Mouse (Mus musculus) forebrain, postnatal 0 days (tissue): Measurements from ENCODE around the gene Slc25a29. TPM values are rescaled to one million over a fixed set of nuclear protein-coding genes. Genes with fewer than 3 reads are reported as not detected.
"Not testable (repeated sequence)": the region's sequence is repeated elsewhere in the genome, so short reads cannot be mapped to it uniquely, and the experiment has no call there.

Experiments used
- ATAC-seq: fragments of 200-750 bp; cut with Nextera tagmentation; 2 replicates; pipeline ENCODE4 v1.8.0; 2017; ENCODE audit warnings: mild to moderate bottlenecking, moderate library complexity
- DNase-seq: peaks from one replicate; pipeline ENCODE4 v3.0.0-alpha.2; 2015
- H3K27ac ChIP-seq: fragments of 300-500 bp; sonication (generic); 2 replicates; pipeline ENCODE4 v1.5.1; 2014; ENCODE audit warnings: low read depth, mild to moderate bottlenecking, antibody characterized with exemption, low read length, moderate library complexity, mixed read lengths
- H3K27me3 ChIP-seq: fragments of 300-500 bp; sonication (generic); 2 replicates; pipeline ENCODE4 v1.6.1; 2014; ENCODE audit warnings: mild to moderate bottlenecking, low read length, mixed read lengths; ENCODE audit not compliant: insufficient read depth
- H3K36me3 ChIP-seq: fragments of 300-500 bp; sonication (generic); 2 replicates; pipeline ENCODE4 v1.6.1; 2014; ENCODE audit warnings: mild to moderate bottlenecking, moderate library complexity; ENCODE audit not compliant: insufficient read depth
- H3K4me1 ChIP-seq: fragments of 300-500 bp; sonication (generic); 2 replicates; pipeline ENCODE4 v1.6.1; 2014; ENCODE audit warnings: antibody characterized with exemption; ENCODE audit not compliant: insufficient read depth
- H3K4me2 ChIP-seq: fragments of 300-500 bp; sonication (generic); 2 replicates; pipeline ENCODE4 v1.6.1; 2014; ENCODE audit warnings: low read depth, mild to moderate bottlenecking, moderate library complexity
- H3K4me3 ChIP-seq: fragments of 300-500 bp; sonication (generic); 2 replicates; pipeline ENCODE4 v1.5.1; 2014; ENCODE audit warnings: low read depth, low read length, mixed read lengths
- H3K9ac ChIP-seq: fragments of 300-500 bp; sonication (generic); 2 replicates; pipeline ENCODE4 v1.6.1; 2014; ENCODE audit warnings: mild to moderate bottlenecking
- H3K9me3 ChIP-seq: fragments of 300-500 bp; sonication (generic); 2 replicates; pipeline ENCODE4 v1.6.1; 2016; ENCODE audit warnings: low read length
- CTCF ChIP-seq: sonication (generic); IDR thresholded peaks from 2 replicates; pipeline ENCODE4 v1.5.1; 2016; ENCODE audit warnings: antibody characterized with exemption, control low read depth, low read depth
- WGBS: fragments of 180-500 bp; shearing (Covaris S2); extraction: QIAGEN DNeasy Blood & Tissue Kit; methylation state at CpG from one replicate; pipeline ENCODE4 v1.1.7; 2014; 5-methylcytosine and 5-hydroxymethylcytosine counted together
- polyA plus RNA-seq: library from polyadenylated mRNA; unstranded; fragments of >200 nt; fragmentation: Nextera tagmentation; extraction: Ambion mirVana; gene quantifications from 2 replicates; pipeline ENCODE4 v1.2.1, GENCODE M21; 2015
- total RNA-seq: library from RNA; depleted of rRNA; stranded (reverse); fragments of >200 nt; gene quantifications from 2 replicates; pipeline ENCODE4 v1.2.3, GENCODE M21; 2014

Slc25a29 gene
- total and polyA plus RNA-seq, 2 experiments from 2014 or later = 17.4 to 21.4 TPM

DNA sequence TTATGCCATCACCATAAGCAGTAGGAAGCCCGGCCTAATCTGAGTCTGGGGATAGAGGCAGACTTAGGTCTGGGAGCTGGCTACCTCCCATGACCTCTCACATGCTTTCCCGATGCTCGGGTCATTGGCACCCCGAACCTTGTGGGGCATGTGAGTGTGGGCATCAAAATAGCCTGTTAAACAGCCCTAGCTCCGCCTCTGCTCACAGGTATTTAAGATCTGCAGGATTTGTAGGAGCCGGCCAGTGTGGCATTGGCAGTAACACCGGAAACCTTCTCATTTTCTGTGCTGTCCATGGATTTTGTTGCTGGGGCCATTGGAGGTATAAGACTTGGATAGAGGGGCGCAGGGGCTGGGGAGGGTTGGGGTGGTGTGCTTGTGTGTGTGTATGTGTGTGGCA is 15.2 kb upstream of the Slc25a29 start:
- H3K36me3 ChIP-seq = no peaks in the 10 kb centered on the region
- no peaks in the 10 kb centered on the region for H3K4me1 ChIP-seq
- H3K27ac ChIP-seq = no peak overlapping the region
- DNase-seq = no peak
- WGBS = 84% methylated on average over 8 of the region's 8 CpGs
- no peak for TF ChIP-seq CTCF
- no peak overlapping the region for H3K4me2 ChIP-seq
- H3K9me3 ChIP-seq = no peaks in the 10 kb centered on the region
- no peak overlapping the region for H3K4me3 ChIP-seq
- H3K27me3 ChIP-seq = no peaks in the 10 kb centered on the region
- ATAC-seq = no peak
- H3K9ac ChIP-seq = no peak overlapping the region

DNA sequence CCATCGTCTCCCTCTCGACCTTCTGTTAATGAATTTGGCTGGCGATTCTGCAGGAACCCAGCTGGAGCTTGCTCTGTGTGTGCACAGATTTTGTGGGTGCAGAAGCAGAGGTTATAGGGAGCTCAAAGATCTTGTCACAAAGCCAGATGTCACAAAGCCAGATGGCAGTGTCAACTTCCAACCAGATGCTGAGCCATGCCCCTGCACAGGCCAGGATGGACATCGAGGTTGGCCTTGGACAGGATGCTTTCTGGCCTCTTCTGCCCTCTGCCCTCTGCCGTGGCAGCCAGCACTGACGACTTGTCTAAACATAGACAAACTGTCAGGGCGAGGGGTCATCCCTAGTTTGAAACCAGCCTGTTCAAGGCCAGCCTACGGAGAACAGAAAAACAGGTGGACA is 14.4 kb upstream of the Slc25a29 start:
- no peak for ATAC-seq
- H3K9me3 ChIP-seq = no peaks in the 10 kb centered on the region
- H3K4me3 ChIP-seq = no peak overlapping the region
- DNase-seq = no peak
- H3K4me1 ChIP-seq = no peaks in the 10 kb centered on the region
- no peak overlapping the region for H3K4me2 ChIP-seq
- peaks cover 3% of the 10 kb centered on the region for H3K36me3 ChIP-seq
- no peak overlapping the region for H3K27ac ChIP-seq
- no peak for TF ChIP-seq CTCF
- H3K27me3 ChIP-seq = no peaks in the 10 kb centered on the region
- H3K9ac ChIP-seq = no peak overlapping the region
- WGBS = 68% methylated on average over 8 of the region's 8 CpGs

DNA sequence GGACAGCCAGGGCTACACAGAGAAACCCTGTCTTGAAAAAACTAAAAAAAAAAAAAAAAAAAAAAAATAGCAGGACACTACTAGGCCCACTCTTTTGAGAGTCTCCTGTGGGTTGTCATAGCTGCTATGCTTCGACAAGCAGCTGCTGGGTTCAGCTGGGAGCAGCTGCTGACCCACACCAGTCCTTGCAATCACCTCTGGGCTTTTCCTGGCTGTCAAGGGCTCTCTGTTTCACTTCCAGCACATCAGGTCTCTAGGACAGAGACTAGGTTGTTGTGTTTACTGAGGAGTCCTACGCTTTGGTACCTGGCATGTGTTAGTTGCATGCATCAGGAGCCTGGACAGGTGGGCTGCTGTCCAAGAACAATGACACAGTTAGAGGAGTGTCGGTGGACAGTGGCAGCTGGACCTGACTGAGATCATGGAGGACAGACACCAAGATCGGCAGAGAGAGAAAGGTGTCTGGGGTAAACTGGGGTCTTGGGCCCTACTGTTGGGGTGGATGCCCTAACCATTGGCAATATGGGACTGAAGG is 13.9 kb upstream of the Slc25a29 start:
- 94% methylated on average over 4 of the region's 4 CpGs for WGBS
- H3K36me3 ChIP-seq = peaks cover 8% of the 10 kb centered on the region
- no peak for ATAC-seq

DNA sequence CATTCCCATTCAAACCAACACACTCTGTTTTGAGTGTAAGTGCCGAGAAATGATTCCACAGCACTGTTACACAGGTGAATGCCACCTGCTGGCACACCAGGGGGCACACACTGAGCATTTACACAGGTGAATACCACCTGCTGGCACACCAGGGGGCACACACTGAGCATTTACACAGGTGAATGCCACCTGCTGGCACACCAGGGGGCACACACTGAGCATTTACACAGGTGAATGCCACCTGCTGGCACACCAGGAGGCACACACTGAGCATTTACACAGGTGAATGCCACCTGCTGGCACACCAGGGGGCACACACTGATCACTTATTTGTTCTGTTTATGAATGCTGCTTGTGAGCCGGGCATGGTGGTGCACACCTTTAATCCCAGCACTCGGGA is 12.3 kb upstream of the Slc25a29 start:
- not testable (repeated sequence) for ATAC-seq, H3K27me3 ChIP-seq, H3K4me3 ChIP-seq, DNase-seq, H3K27ac ChIP-seq, H3K4me2 ChIP-seq, H3K9ac ChIP-seq, H3K9me3 ChIP-seq, H3K4me1 ChIP-seq
- peaks cover 15% of the 10 kb centered on the region for H3K36me3 ChIP-seq
- peak; percentile 38 for TF ChIP-seq CTCF
- 89% methylated on average over 3 of the region's 3 CpGs for WGBS

More for the DNA sequence above, 13.9 kb upstream of the Slc25a29 start:
- H3K4me3 ChIP-seq = no peak overlapping the region
- H3K27ac ChIP-seq = no peak overlapping the region
- no peak for TF ChIP-seq CTCF
- no peaks in the 10 kb centered on the region for H3K9me3 ChIP-seq
- H3K27me3 ChIP-seq = no peaks in the 10 kb centered on the region
- no peaks in the 10 kb centered on the region for H3K4me1 ChIP-seq
- no peak overlapping the region for H3K9ac ChIP-seq
- no peak for DNase-seq
- no peak overlapping the region for H3K4me2 ChIP-seq

DNA sequence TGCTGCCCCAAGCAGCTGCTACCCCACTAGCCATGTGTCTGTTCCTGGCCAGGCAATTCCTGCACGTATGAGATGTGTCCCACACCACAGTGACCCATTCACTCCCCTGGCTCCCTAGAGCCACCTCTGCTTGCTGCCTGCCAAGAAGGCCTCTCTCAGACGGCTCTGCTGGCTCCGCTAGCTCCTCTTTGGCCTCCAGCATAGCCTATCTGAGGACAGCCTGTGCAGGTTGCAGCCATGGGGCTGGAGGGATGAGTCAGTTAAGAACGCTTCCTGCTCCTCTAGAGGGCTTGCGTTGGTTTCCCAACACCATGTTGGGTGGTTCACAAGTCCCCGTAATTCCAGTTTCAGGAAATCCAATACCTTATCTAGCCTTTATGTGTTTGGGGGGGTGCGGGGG is 7.0 kb upstream of the Slc25a29 start:
- DNase-seq (no peak), ATAC-seq (no peak)
- H3K27me3 ChIP-seq = no peaks in the 10 kb centered on the region
- WGBS = 89% methylated on average over 7 of the region's 7 CpGs
- no peak overlapping the region for H3K9ac ChIP-seq
- no peak overlapping the region for H3K4me3 ChIP-seq
- H3K4me2 ChIP-seq = no peak overlapping the region
- H3K27ac ChIP-seq = no peak overlapping the region
- peaks cover 6% of the 10 kb centered on the region for H3K4me1 ChIP-seq
- H3K36me3 ChIP-seq = peaks cover 28% of the 10 kb centered on the region
- TF ChIP-seq CTCF = no peak
- no peaks in the 10 kb centered on the region for H3K9me3 ChIP-seq

DNA sequence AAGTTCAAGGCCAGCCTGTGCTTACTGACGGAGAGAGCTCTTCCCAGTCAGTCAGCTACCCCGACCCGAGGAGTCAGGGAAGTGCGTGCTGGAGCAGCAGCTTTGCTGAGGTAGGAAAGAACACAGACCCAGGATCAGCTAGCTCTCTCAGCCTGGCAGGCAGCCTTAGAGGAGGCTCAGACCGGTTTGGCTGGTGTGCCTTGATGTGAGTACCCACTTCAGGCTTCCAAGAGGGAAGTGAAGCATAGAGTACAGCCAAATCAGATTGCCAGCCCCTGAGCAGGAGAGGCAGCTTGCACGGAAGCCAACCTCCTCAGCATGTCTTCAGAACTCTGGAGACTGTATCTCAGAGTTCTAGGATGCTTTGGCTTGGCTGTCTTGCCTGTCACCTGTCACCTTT is 5.5 kb upstream of the Slc25a29 start:
- no peak overlapping the region for H3K9ac ChIP-seq
- peaks cover 28% of the 10 kb centered on the region for H3K36me3 ChIP-seq
- H3K4me2 ChIP-seq = no peak overlapping the region
- DNase-seq = peak; percentile 42
- peak; percentile 30; the same call in 1 of the 2 replicates for ATAC-seq
- 89% methylated on average over 6 of the region's 6 CpGs for WGBS
- no peak for TF ChIP-seq CTCF
- no peaks in the 10 kb centered on the region for H3K9me3 ChIP-seq
- peaks cover 19% of the 10 kb centered on the region for H3K4me1 ChIP-seq
- no peak overlapping the region for H3K4me3 ChIP-seq
- H3K27ac ChIP-seq = no peak overlapping the region
- H3K27me3 ChIP-seq = no peaks in the 10 kb centered on the region

DNA sequence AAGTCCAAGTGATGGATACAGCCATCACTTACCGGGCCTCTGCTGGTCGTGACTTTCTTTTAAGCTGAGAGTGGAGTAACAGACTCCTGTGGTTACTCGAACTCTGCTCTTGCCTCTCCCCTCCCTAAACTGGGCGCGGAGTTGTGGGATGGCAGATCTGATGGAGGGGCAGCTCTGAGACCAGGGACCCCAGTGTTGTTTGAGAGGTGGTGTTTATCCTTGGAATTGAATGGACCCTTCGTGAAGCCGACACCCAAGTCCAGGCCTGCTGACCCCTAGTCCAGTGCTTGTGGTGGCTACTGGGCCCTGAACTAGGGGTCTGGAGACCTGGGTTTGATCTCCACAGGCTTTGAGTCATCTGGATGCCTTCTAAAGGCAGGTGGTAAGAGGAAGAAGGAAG is 1.0 kb upstream of the Slc25a29 start:
- DNase-seq = no peak
- no peak for ATAC-seq
- Histone ChIP-seq H3K9ac (peak overlapping the region; percentile 76), H3K9me3 (no peaks in the 10 kb centered on the region), H3K4me3 (peak overlapping the region; percentile 87), H3K36me3 (peaks cover 4% of the 10 kb centered on the region; the same call in 1 of the 2 replicates), H3K4me2 (peak overlapping the region; percentile 90), H3K27ac (no peak overlapping the region), H3K27me3 (no peaks in the 10 kb centered on the region), H3K4me1 (peaks cover 27% of the 10 kb centered on the region)
- no peak for TF ChIP-seq CTCF
- 50% methylated on average over 7 of the region's 7 CpGs for WGBS
